Mouse (Mus musculus) embryonic fibroblast, embryonic 13.5 days (primary cell): ENCODE results near the gene Slc2a1.

Experiments
- CTCF ChIP-seq: IDR thresholded peaks from 2 replicates; pipeline ENCODE4 v1.5.1; 2011; ENCODE audit warnings: mild to moderate bottlenecking, control low read depth, low read length, moderate library complexity, borderline replicate concordance; ENCODE audit not compliant: insufficient read depth
- POLR2A ChIP-seq: IDR thresholded peaks from 2 replicates; pipeline ENCODE4 v1.6.1; 2011; ENCODE audit warnings: low read depth, mild to moderate bottlenecking, control low read depth, low read length, moderate library complexity

- no peak for TF ChIP-seq CTCF
- TF ChIP-seq POLR2A = no peak
Observed at GRCm38 (mm10) chr4:119157186-119157585, 48.7 kb downstream of the Slc2a1 start.
